Mouse (Mus musculus) C2C12 (cell line): ENCODE results near the gene Gm3149. TPM values are rescaled to one million over a fixed set of nuclear protein-coding genes. Genes with fewer than 3 reads are reported as not detected.
"Not testable (repeated sequence)": the region's sequence is repeated elsewhere in the genome, so short reads cannot be mapped to it uniquely, and the experiment has no call there.

Experiments used
- H3K27me3 ChIP-seq: one replicate; pipeline ENCODE4 v1.6.1; 2011; ENCODE audit not compliant: control insufficient read depth, insufficient read depth, insufficient read length
- H3K36me3 ChIP-seq: one replicate; pipeline ENCODE4 v1.6.1; 2011; ENCODE audit not compliant: control insufficient read depth, insufficient read depth
- H3K4me3 ChIP-seq: one replicate; pipeline ENCODE4 v1.5.1; 2011; ENCODE audit warnings: mild to moderate bottlenecking, control low read depth; ENCODE audit not compliant: poor library complexity, insufficient read depth, severe bottlenecking
- H3K79me2 ChIP-seq: one replicate; pipeline ENCODE4 v1.6.1; 2011; ENCODE audit not compliant: control insufficient read depth, insufficient read depth
- H3K79me3 ChIP-seq: one replicate; pipeline ENCODE4 v1.6.1; 2011; ENCODE audit warnings: low read depth, control low read depth
- H3ac ChIP-seq: one replicate; pipeline ENCODE3; 2011; ENCODE audit warnings: low read depth; ENCODE audit not compliant: control insufficient read depth, insufficient read length
- long read RNA-seq, 2 experiments: library from polyadenylated mRNA; unstranded; transcript quantifications; one replicate each; pipeline ENCODE4 v2.0.0; 2019 to 2020
- polyA plus RNA-seq: library from polyadenylated mRNA; unstranded; fragments of >200 nt; fragmentation: generic; extraction: Trizol; gene quantifications from one replicate; pipeline ENCODE4 v1.2.1, GENCODE M21; 2012; ENCODE audit warnings: missing spikeins

Gm3149 gene
- polyA plus RNA-seq = not detected
- long read RNA-seq, experiment 1 = 0 reads
- long read RNA-seq, experiment 2 = 0 reads

DNA sequence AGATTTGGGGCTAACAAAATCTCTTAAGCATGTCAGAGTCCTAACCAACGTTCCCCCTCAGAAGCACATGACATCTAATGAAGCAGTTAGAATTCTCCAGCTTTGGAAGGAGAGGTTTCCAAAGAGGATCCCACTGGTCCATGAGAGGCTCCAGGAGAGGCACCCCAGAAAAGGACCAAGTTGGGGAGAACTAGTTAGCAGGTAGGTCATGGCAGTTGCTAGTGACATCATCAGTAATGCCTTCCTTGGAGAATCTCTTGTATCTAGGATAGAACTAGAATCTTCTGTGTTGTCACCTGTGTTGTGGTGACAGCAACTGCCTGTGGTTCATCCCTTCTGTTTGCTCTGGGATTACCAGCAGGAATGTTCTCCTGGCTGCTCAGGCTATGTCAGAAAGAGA, at the start of gene Gm3149:
Gene Gm3149, plus strand, starts transcription at position 301 of the 400 bp plus-strand sequence.
- H3K27me3 ChIP-seq, H3K4me3 ChIP-seq, H3K36me3 ChIP-seq, H3ac ChIP-seq, H3K79me2 ChIP-seq, H3K79me3 ChIP-seq: not testable (repeated sequence)

DNA sequence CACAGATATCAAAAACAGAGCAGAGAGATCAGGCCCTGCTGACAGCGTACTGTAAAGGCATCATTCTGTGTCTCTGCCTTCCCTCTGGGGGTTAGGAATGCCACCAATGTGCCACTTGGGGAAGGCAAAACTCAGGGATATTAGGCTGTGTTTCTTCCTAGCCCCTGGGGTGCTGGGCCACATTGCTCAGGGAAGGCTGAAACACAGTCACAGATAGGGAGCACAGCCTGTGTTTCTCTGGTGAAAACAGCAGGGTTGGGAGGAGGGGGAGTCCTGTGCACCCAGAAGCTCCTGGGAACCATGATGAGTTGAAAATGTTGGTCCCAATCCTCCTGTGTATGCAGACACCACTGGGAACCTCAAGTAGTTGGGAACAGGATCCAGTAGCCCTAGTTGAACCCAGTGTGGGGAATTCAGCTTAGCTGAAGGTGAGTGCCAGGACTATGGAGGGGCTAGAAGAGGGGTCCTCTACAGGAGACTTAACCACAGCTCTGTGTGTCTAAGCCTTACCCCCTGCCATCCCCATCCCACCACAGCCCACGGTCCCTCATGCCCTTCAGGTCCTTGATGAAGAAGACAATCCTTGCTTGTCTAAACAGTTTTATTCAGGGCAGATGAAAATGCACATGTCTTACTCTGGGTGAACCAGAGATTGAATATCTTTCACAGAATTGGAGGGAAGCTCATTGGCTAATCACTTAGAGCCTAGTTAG, 47.7 kb upstream of the Gm3149 start:
- H3K4me3 ChIP-seq, H3K36me3 ChIP-seq: not testable (repeated sequence)

DNA sequence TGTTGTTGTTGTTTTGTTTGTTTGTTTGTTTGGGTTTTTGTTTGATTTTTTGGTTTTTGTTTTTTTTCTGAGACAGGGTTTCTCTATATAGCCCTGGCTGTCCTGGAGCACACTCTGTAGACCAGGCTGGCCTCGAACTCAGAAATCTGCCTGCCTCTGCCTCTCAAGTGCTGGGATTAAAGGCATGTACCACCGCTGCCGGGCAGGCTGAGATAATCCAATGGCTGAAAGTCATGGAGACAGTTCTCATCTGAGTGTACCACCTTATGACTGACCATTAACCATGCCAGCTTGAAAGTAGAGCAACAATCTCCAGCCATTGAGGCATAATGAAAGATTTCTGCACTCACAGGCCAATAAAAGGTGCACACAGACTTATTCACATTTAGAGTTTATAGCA, 37.3 kb upstream of the Gm3149 start:
- not testable (repeated sequence) for H3ac ChIP-seq, H3K4me3 ChIP-seq, H3K27me3 ChIP-seq, H3K79me2 ChIP-seq, H3K79me3 ChIP-seq, H3K36me3 ChIP-seq

More for the DNA sequence above, 47.7 kb upstream of the Gm3149 start:
- not testable (repeated sequence) for H3ac ChIP-seq, H3K27me3 ChIP-seq, H3K79me3 ChIP-seq, H3K79me2 ChIP-seq

DNA sequence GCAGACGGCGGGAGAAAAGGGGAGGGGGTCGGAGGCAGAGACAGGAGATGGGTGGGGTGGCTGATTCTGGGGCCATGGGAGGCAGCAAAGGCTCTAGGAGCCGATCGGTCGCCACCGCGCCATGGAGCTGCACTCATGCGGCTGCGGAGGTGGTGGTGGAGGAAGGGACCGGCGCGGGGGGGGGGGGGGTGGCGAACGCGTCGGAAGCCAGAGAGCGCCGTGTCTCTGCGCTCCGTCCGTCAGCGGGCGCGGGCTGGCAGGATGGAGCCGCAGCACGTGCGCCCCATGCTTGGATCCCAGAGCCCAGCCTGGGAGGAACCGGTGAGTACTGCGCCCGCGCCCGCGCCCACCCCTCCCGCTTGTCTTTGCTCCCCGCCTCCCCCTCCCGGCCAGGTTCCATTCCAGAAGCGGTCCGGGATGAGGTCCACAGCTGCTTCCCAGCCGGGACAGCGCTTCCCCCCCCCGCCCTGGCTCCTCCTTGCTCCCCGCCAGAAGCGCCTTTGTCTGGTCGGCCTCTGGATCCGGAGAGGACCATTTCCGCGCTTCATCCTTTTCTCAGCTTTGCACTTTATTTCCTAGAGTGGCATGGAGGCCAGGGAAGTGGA, 17.5 kb downstream of the Gm3149 start, which contains the start of gene 2610042L04Rik:
Gene 2610042L04Rik, plus strand, starts transcription at position 288 of the 605 bp plus-strand sequence.
- not testable (repeated sequence) for H3ac ChIP-seq, H3K36me3 ChIP-seq, H3K27me3 ChIP-seq, H3K4me3 ChIP-seq, H3K79me2 ChIP-seq, H3K79me3 ChIP-seq

DNA sequence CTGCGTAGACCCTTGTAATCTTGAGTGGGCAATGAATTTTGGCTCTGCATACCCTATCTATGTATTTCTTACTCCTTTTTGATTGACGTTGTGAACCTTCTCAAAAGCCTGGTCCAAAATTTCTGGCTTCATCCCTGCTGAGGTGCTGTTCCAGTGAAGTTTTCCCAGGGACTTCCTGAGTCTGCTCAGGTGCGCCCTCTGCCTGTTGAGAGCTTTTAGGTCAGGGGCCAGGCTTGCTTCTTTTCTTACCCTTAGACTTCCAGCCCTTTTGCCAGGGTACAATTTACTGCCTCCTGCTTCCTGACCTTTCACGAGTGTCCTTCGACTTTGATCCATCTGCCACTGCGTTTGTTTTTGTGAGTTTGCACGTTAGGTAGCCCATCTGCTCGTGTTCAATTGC, 18.4 kb downstream of the Gm3149 start:
- H3K79me3 ChIP-seq, H3K27me3 ChIP-seq, H3K79me2 ChIP-seq, H3K4me3 ChIP-seq, H3ac ChIP-seq, H3K36me3 ChIP-seq: not testable (repeated sequence)

DNA sequence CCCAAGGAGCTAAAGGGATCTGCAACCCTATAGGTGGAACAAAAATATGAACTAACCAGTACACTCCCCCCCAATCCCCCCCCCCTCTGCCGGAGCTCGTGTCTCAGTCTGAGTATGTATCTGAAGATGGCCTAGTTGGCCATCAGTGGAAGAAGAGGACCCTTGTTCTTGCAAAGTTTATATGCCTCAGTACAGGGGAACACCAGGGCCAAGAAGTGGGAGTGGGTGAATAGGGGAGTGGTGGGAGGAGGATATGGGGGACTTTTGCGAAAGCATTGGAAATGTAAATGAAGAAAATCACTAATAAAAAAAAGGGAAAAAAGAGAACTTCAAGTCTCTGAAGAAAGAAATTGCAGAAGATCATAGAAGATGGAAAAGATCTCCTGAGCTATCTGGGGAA, 51.9 kb downstream of the Gm3149 start:
- H3K79me2 ChIP-seq, H3K27me3 ChIP-seq, H3K4me3 ChIP-seq, H3K79me3 ChIP-seq, H3K36me3 ChIP-seq, H3ac ChIP-seq: not testable (repeated sequence)

DNA sequence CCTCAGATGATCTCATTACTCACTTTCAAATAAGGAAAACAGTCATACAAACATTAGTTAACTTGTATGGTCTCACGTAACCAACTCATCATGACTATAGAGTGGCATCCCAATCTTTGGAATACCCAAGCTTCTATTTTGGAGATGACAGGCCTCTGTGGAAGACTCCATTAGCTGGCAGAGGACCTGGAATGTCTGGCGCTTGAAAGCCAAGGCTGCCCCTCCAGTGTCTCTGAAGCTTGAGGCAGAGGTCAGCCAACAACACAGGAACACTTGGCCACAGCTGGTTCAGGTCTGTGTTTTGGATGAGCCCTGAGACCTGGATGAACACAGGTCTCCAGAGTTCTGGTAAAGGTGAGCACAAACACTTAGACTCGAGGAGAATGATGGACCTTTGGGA, 52.6 kb downstream of the Gm3149 start:
- not testable (repeated sequence) for H3K79me3 ChIP-seq, H3K36me3 ChIP-seq, H3K27me3 ChIP-seq, H3K79me2 ChIP-seq, H3ac ChIP-seq, H3K4me3 ChIP-seq

Other genes with a start within 250 kb of the Gm3149 start
- gene Gm3115, start 233.2 kb upstream of the Gm3149 start, polyA plus RNA-seq = not detected
- gene Gm8108, start 206.8 kb upstream of the Gm3149 start, polyA plus RNA-seq = not detected
- not detected for gene Gm3127, start 152.3 kb upstream of the Gm3149 start, polyA plus RNA-seq
- gene Gm2974, start 134.7 kb upstream of the Gm3149 start, polyA plus RNA-seq = not detected
- not detected for gene Gm3138, start 67.7 kb upstream of the Gm3149 start, polyA plus RNA-seq
- not detected for gene 2610042L04Rik, start 17.5 kb downstream of the Gm3149 start, polyA plus RNA-seq
- not detected for gene Gm3159, start 80.2 kb downstream of the Gm3149 start, polyA plus RNA-seq
- gene Gm3164, start 98.2 kb downstream of the Gm3149 start, polyA plus RNA-seq = not detected
- gene Gm3173, start 113.7 kb downstream of the Gm3149 start, polyA plus RNA-seq = not detected
- not detected for gene Gm3182, start 164.5 kb downstream of the Gm3149 start, polyA plus RNA-seq
- gene Gm3047, start 238.1 kb downstream of the Gm3149 start, polyA plus RNA-seq = not detected